Mouse (Mus musculus) limb, embryonic 11.5 days (tissue): ENCODE measurements at regions not wholly inside any gene's neighbourhood (a gene's known extent, or its start where the extent isn't known, plus 50 kb on each side); places are given as distances from the start of the nearest gene placed in this dataset.

Experiments
- ATAC-seq: fragments of 200-750 bp; cut with Nextera tagmentation; 2 replicates; pipeline ENCODE4 v1.8.0; 2017; ENCODE audit warnings: low read depth; ENCODE audit not compliant: insufficient number of reproducible peaks, low FRiP score, low TSS enrichment
- DNase-seq: peaks from one replicate; pipeline ENCODE4 v3.0.0-alpha.2; 2015; ENCODE audit warnings: low spot score
- H3K27ac ChIP-seq: fragments of 300-500 bp; sonication (generic); replicated peaks from 2 replicates; pipeline ENCODE4 v1.5.1; 2014; ENCODE audit warnings: low read depth, mild to moderate bottlenecking, low read length
- H3K27me3 ChIP-seq: fragments of 300-500 bp; sonication (generic); 2 replicates; pipeline ENCODE4 v1.6.1; 2014; ENCODE audit warnings: mild to moderate bottlenecking, low read length, mixed read lengths; ENCODE audit not compliant: control insufficient read depth, insufficient read depth
- H3K36me3 ChIP-seq: fragments of 300-500 bp; sonication (generic); 2 replicates; pipeline ENCODE4 v1.6.1; 2014; ENCODE audit warnings: mild to moderate bottlenecking, low read length, moderate library complexity, mixed read lengths; ENCODE audit not compliant: control insufficient read depth, insufficient read depth
- H3K4me1 ChIP-seq: fragments of 300-500 bp; sonication (generic); 2 replicates; pipeline ENCODE4 v1.6.1; 2014; ENCODE audit warnings: low read length, mixed read lengths; ENCODE audit not compliant: control insufficient read depth, insufficient read depth
- H3K4me2 ChIP-seq: fragments of 300-500 bp; sonication (generic); 2 replicates; pipeline ENCODE4 v1.6.1; 2014; ENCODE audit warnings: low read depth, mild to moderate bottlenecking, moderate library complexity; ENCODE audit not compliant: severe bottlenecking
- H3K4me3 ChIP-seq: fragments of 300-500 bp; sonication (generic); 2 replicates; pipeline ENCODE4 v1.5.1; 2014; ENCODE audit warnings: low read depth, low read length
- H3K9ac ChIP-seq: fragments of 300-500 bp; sonication (generic); 2 replicates; pipeline ENCODE4 v1.6.1; 2014; ENCODE audit warnings: mild to moderate bottlenecking, low read length
- H3K9me3 ChIP-seq: fragments of 300-500 bp; sonication (generic); 2 replicates; pipeline ENCODE4 v1.6.1; 2016; ENCODE audit warnings: low read length; ENCODE audit not compliant: control insufficient read depth
- WGBS: fragments of 180-500 bp; shearing (Covaris S2); extraction: QIAGEN DNeasy Blood & Tissue Kit; methylation state at CpG from one replicate; pipeline ENCODE4 v1.1.7; 2014; 5-methylcytosine and 5-hydroxymethylcytosine counted together

DNA sequence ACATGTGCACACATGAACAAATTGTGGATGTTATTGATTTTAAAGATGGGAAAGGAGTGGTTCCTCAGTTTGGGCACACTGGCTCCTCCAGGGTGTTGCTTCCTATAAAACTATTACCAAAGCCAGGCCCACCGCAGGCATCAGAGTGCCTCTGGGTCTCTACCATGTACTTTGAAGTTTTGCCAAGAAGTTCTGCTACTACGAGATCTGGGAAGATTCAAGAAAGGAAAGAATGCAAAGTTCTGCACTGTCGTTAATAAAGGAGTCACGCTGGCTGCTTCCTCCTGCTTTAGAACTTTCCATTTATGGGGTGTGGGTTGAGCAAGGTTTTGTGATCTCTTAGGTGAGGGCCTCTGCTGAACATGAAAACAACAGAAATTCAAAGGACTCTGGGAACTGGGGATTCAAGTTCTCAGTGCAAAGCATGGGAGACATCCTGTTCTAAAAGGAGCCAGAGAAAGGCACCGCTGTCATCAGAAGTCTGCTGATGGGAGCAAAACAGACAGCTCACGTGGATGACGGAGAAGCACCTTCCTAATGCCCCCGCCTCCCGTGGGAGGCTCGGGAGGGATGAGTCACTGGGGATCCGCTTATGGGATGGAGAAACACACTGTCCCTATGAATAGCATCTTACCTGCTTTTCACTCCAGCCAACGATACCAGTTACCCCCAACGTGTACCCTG, 394.6 kb upstream of the Kazn start:
- H3K4me2 ChIP-seq, result no peak overlapping the region
- DNase-seq (no peak), ATAC-seq (no peak)
- no peak overlapping the region for H3K27ac ChIP-seq
- H3K36me3 ChIP-seq, result no peaks in the 10 kb centered on the region
- 71% methylated on average over 13 of the region's 13 CpGs for whole genome bisulfite sequencing
- no peaks in the 10 kb centered on the region for H3K9me3 ChIP-seq
- no peaks in the 10 kb centered on the region for H3K27me3 ChIP-seq
- no peak overlapping the region for H3K4me3 ChIP-seq
- H3K9ac ChIP-seq, result no peak overlapping the region
- no peaks in the 10 kb centered on the region for H3K4me1 ChIP-seq

- H3K4me2 ChIP-seq, result no peak overlapping the region
- H3K36me3 ChIP-seq, result no peaks in the 10 kb centered on the region
- H3K27me3 ChIP-seq, result no peaks in the 10 kb centered on the region
- no peak for DNase-seq
- H3K4me3 ChIP-seq, result no peak overlapping the region
- H3K4me1 ChIP-seq, result peaks cover 6% of the 10 kb centered on the region; the same call in 1 of the 2 replicates
- H3K27ac ChIP-seq, result no peak overlapping the region
- no peaks in the 10 kb centered on the region for H3K9me3 ChIP-seq
- ATAC-seq, result peak; percentile 67; the same call in 1 of the 2 replicates
- H3K9ac ChIP-seq, result no peak overlapping the region
- WGBS, result 71% methylated on average over 8 of the region's 8 CpGs
These were observed 387.4 kb upstream of the Kazn start for GRCm38 (mm10) chr4:142626503-142627194.

DNA sequence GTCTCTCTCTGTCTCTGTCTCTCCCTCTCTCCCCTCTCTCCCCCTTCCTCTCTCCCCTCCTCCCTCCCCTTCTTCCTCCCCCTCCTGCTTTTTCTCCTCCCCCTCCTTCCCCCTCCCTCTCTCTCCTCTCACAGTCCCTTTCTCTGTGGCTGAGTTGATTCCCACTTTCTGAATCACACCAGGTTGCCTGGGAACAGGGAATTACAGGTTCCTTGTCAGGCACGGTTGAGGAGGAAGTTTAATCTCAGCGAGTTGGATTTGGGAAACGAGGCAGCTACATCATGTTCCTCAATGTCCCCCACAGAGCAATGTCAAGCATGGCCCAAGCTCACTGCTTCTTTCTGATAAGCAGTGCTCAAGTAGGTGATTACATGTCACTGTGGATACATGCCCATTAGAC, 386.3 kb upstream of the Kazn start:
- WGBS, result 57% methylated on average over 3 of the region's 3 CpGs
- Histone ChIP-seq H3K4me1 (peaks cover 6% of the 10 kb centered on the region; the same call in 1 of the 2 replicates), H3K4me2 (no peak overlapping the region), H3K27me3 (no peaks in the 10 kb centered on the region), H3K4me3 (no peak overlapping the region), H3K27ac (no peak overlapping the region), H3K9ac (no peak overlapping the region), H3K9me3 (no peaks in the 10 kb centered on the region), H3K36me3 (no peaks in the 10 kb centered on the region)
- no peak for ATAC-seq
- DNase-seq, result no peak

DNA sequence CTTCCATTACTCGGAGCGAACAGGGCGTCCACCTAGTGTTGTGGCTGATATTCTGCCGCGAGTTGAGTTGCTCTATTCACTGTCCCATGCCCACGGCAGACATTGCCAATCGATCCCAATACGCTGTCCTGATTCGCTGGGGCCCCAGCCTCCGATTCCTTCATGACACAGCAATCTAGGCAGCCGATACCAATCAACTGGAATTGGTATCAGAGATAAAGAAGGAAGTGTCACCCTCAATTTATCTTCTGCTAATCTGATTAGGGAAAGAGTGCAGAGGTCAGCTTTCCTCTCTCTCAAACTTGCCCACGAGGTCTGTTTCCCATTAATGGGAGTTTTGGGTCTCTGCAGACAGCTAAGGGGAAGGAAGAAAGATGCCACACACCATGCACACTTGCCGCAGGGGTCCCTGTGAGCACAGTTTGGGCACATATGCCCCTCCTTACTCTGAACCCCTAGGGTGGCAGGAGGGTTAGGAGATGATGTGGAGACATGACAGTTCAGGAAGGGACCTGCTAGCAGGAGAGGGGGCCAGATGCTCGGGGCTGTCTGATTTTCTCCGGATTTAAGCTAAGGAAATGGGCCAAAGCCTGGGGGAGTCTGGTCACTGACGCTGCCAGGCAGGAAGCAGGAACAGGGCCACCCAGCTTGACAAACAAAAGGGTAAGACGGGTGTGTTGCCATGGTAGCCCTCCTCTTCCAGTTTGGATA, 383.1 kb upstream of the Kazn start:
- Histone ChIP-seq H3K9me3 (no peaks in the 10 kb centered on the region), H3K4me2 (peak overlapping the region; percentile 12; the same call in 1 of the 2 replicates), H3K27me3 (no peaks in the 10 kb centered on the region), H3K9ac (no peak overlapping the region), H3K27ac (no peak overlapping the region), H3K4me1 (peaks cover 6% of the 10 kb centered on the region; the same call in 1 of the 2 replicates), H3K36me3 (no peaks in the 10 kb centered on the region), H3K4me3 (no peak overlapping the region; the same call in 1 of the 2 replicates)
- DNase-seq, result peak; percentile 54
- 20% methylated on average over 17 of the region's 17 CpGs for WGBS
- no peak for ATAC-seq

GRCm38 (mm10) chr4:142619396-142619795, 380.2 kb upstream of the Kazn start:
- Histone ChIP-seq H3K4me1 (peaks cover 6% of the 10 kb centered on the region; the same call in 1 of the 2 replicates), H3K4me3 (no peak overlapping the region), H3K4me2 (no peak overlapping the region), H3K9me3 (no peaks in the 10 kb centered on the region), H3K27me3 (no peaks in the 10 kb centered on the region), H3K9ac (no peak overlapping the region), H3K27ac (no peak overlapping the region), H3K36me3 (no peaks in the 10 kb centered on the region)
- 83% methylated on average over 8 of the region's 8 CpGs for WGBS
- no peak for ATAC-seq
- DNase-seq, result no peak

GRCm38 (mm10) chr4:142618770-142619169, 379.6 kb upstream of the Kazn start:
- H3K4me2 ChIP-seq, result no peak overlapping the region
- H3K36me3 ChIP-seq, result no peaks in the 10 kb centered on the region
- 48% methylated on average over 4 of the region's 4 CpGs for WGBS
- ATAC-seq, result no peak
- no peaks in the 10 kb centered on the region for H3K9me3 ChIP-seq
- H3K27ac ChIP-seq, result no peak overlapping the region
- H3K4me1 ChIP-seq, result peaks cover 6% of the 10 kb centered on the region; the same call in 1 of the 2 replicates
- no peaks in the 10 kb centered on the region for H3K27me3 ChIP-seq
- no peak for DNase-seq
- no peak overlapping the region for H3K4me3 ChIP-seq
- no peak overlapping the region for H3K9ac ChIP-seq

- DNase-seq (peak; percentile 56), ATAC-seq (no peak)
- 65% methylated on average over 5 of the region's 5 CpGs for WGBS
These were observed 378.5 kb upstream of the Kazn start for GRCm38 (mm10) chr4:142617676-142618075.

DNA sequence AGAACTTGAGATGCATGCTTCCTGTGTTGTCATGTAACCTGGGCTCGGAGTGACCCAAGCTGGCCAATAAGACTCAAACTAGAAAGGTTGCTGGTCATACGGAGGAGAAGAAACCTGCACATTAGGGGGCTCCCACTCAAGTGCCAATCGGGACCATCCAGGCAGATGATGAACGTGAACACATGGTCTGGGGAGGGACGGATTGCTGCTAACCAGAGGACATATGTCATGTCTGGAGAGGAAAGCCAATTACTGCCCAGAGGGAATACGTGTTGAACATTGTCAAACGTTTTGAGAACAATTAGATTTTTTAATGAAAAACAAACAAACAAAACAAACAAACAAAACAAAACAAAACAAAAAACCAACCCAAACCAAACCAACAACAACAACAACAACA, 377.7 kb upstream of the Kazn start:
- H3K4me1 ChIP-seq, result no peaks in the 10 kb centered on the region
- H3K27me3 ChIP-seq, result no peaks in the 10 kb centered on the region
- no peak overlapping the region for H3K4me2 ChIP-seq
- no peak overlapping the region for H3K9ac ChIP-seq
- DNase-seq (no peak), ATAC-seq (no peak)
- no peak overlapping the region for H3K27ac ChIP-seq
- H3K4me3 ChIP-seq, result no peak overlapping the region
- H3K36me3 ChIP-seq, result no peaks in the 10 kb centered on the region
- 75% methylated on average over 7 of the region's 7 CpGs for WGBS
- no peaks in the 10 kb centered on the region for H3K9me3 ChIP-seq

More at GRCm38 (mm10) chr4:142617676-142618075, 378.5 kb upstream of the Kazn start:
- H3K9ac ChIP-seq, result no peak overlapping the region
- peaks cover 4% of the 10 kb centered on the region; the same call in 1 of the 2 replicates for H3K4me1 ChIP-seq
- H3K27me3 ChIP-seq, result no peaks in the 10 kb centered on the region
- H3K4me2 ChIP-seq, result no peak overlapping the region
- H3K4me3 ChIP-seq, result no peak overlapping the region
- H3K27ac ChIP-seq, result no peak overlapping the region
- H3K36me3 ChIP-seq, result no peaks in the 10 kb centered on the region
- H3K9me3 ChIP-seq, result no peaks in the 10 kb centered on the region
